Mouse (Mus musculus): ENCODE data around the gene Slx1b. TPM values are rescaled to one million over a fixed set of nuclear protein-coding genes. Genes with fewer than 3 reads are reported as not detected.
"Not testable (repeated sequence)": the region's sequence is repeated elsewhere in the genome, so short reads cannot be mapped to it uniquely, and the experiment has no call there.

The Slx1b gene
- polyA plus RNA-seq (2014; fragmentation: Nextera tagmentation; extraction: Ambion mirVana): 6.1 and 6.7 TPM in 2 replicates

GRCm38 (mm10) chr7:126695631-126696207, at the start of gene Slx1b:
Gene Slx1b, minus strand, starts transcription at chr7:126695784.
- ATAC-seq (replicated peaks; ENCODE audit: insufficient number of reproducible peaks, low FRiP score, low TSS enrichment): peak; percentile 90
- H3K4me1 ChIP-seq (ENCODE audit: control insufficient read depth, insufficient read depth, low read length): peaks cover 16% of the 10 kb centered on the region
- H3K27me3 ChIP-seq (ENCODE audit: control insufficient read depth, insufficient read depth, low read length): no peaks in the 10 kb centered on the region
- peak within 1 kb of the TSS; percentile 90 for H3K4me3 ChIP-seq (ENCODE audit: low read depth, low read length)
- H3K4me2 ChIP-seq: peak within 1 kb of the TSS; percentile 98
- H3K9ac ChIP-seq (ENCODE audit: low read depth, low read length): peak within 1 kb of the TSS; percentile 95
- H3K27ac ChIP-seq (ENCODE audit: low read depth, low read length): peak within 1 kb of the TSS; percentile 94
- H3K9me3 ChIP-seq (replicated peaks; ENCODE audit: control insufficient read depth, low read length): no peaks in the 10 kb centered on the region
- under 1% methylated on average over 40 of the region's 40 CpGs for WGBS (ENCODE audit: insufficient replicate concordance)
- H3K36me3 ChIP-seq (ENCODE audit: control insufficient read depth, insufficient read depth, low read length): peaks cover 2% of the 10 kb centered on the region; the same call in 1 of the 2 replicates

- no peak overlapping the region for H3K9ac ChIP-seq (ENCODE audit: low read depth, low read length)
- no peak overlapping the region for H3K4me2 ChIP-seq
- no peaks in the 10 kb centered on the region for H3K4me1 ChIP-seq (ENCODE audit: control insufficient read depth, insufficient read depth, low read length)
- no peak overlapping the region for H3K4me3 ChIP-seq (ENCODE audit: low read depth, low read length)
- no peak for ATAC-seq (replicated peaks; ENCODE audit: insufficient number of reproducible peaks, low FRiP score, low TSS enrichment)
- 89% methylated on average over 13 of the region's 13 CpGs for WGBS (ENCODE audit: insufficient replicate concordance)
- H3K27me3 ChIP-seq (ENCODE audit: control insufficient read depth, insufficient read depth, low read length): no peaks in the 10 kb centered on the region
- H3K36me3 ChIP-seq (ENCODE audit: control insufficient read depth, insufficient read depth, low read length): no peaks in the 10 kb centered on the region
- H3K27ac ChIP-seq (ENCODE audit: low read depth, low read length): no peak overlapping the region
- no peaks in the 10 kb centered on the region for H3K9me3 ChIP-seq (replicated peaks; ENCODE audit: control insufficient read depth, low read length)
Measured at GRCm38 (mm10) chr7:126741964-126742482, 46.4 kb upstream of the Slx1b start.

- no peak for ATAC-seq (replicated peaks; ENCODE audit: insufficient number of reproducible peaks, low FRiP score, low TSS enrichment)
- Histone ChIP-seq H3K9me3 (replicated peaks; ENCODE audit: control insufficient read depth, low read length) (no peaks in the 10 kb centered on the region), H3K27ac (ENCODE audit: low read depth, low read length) (no peak overlapping the region), H3K4me2 (no peak overlapping the region), H3K36me3 (ENCODE audit: control insufficient read depth, insufficient read depth, low read length) (no peaks in the 10 kb centered on the region), H3K9ac (ENCODE audit: low read depth, low read length) (no peak overlapping the region), H3K4me3 (ENCODE audit: low read depth, low read length) (no peak overlapping the region), H3K27me3 (ENCODE audit: control insufficient read depth, insufficient read depth, low read length) (no peaks in the 10 kb centered on the region), H3K4me1 (ENCODE audit: control insufficient read depth, insufficient read depth, low read length) (no peaks in the 10 kb centered on the region)
- WGBS (ENCODE audit: insufficient replicate concordance): 78% methylated on average over 5 of the region's 5 CpGs
Measured at GRCm38 (mm10) chr7:126741452-126741851, 45.9 kb upstream of the Slx1b start.

GRCm38 (mm10) chr7:126740977-126741376, 45.4 kb upstream of the Slx1b start:
- ATAC-seq (replicated peaks; ENCODE audit: insufficient number of reproducible peaks, low FRiP score, low TSS enrichment): no peak
- no peaks in the 10 kb centered on the region for H3K36me3 ChIP-seq (ENCODE audit: control insufficient read depth, insufficient read depth, low read length)
- no peak overlapping the region for H3K4me3 ChIP-seq (ENCODE audit: low read depth, low read length)
- H3K9me3 ChIP-seq (replicated peaks; ENCODE audit: control insufficient read depth, low read length): no peaks in the 10 kb centered on the region
- no peak overlapping the region for H3K27ac ChIP-seq (ENCODE audit: low read depth, low read length)
- WGBS (ENCODE audit: insufficient replicate concordance): 77% methylated on average over 5 of the region's 5 CpGs
- H3K27me3 ChIP-seq (ENCODE audit: control insufficient read depth, insufficient read depth, low read length): no peaks in the 10 kb centered on the region
- H3K4me1 ChIP-seq (ENCODE audit: control insufficient read depth, insufficient read depth, low read length): no peaks in the 10 kb centered on the region
- H3K4me2 ChIP-seq: no peak overlapping the region
- no peak overlapping the region for H3K9ac ChIP-seq (ENCODE audit: low read depth, low read length)

- WGBS (ENCODE audit: insufficient replicate concordance): 79% methylated on average over 13 of the region's 13 CpGs
- H3K4me1 ChIP-seq (ENCODE audit: control insufficient read depth, insufficient read depth, low read length): no peaks in the 10 kb centered on the region
- H3K9me3 ChIP-seq (replicated peaks; ENCODE audit: control insufficient read depth, low read length): no peaks in the 10 kb centered on the region
- H3K36me3 ChIP-seq (ENCODE audit: control insufficient read depth, insufficient read depth, low read length): no peaks in the 10 kb centered on the region
- H3K27me3 ChIP-seq (ENCODE audit: control insufficient read depth, insufficient read depth, low read length): no peaks in the 10 kb centered on the region
- ATAC-seq (replicated peaks; ENCODE audit: insufficient number of reproducible peaks, low FRiP score, low TSS enrichment): no peak
- no peak overlapping the region for H3K9ac ChIP-seq (ENCODE audit: low read depth, low read length)
- H3K4me2 ChIP-seq: no peak overlapping the region
- no peak overlapping the region for H3K4me3 ChIP-seq (ENCODE audit: low read depth, low read length)
- no peak overlapping the region for H3K27ac ChIP-seq (ENCODE audit: low read depth, low read length)
Measured at GRCm38 (mm10) chr7:126740132-126740735, 44.6 kb upstream of the Slx1b start.

- Histone ChIP-seq H3K4me2 (no peak overlapping the region), H3K36me3 (ENCODE audit: control insufficient read depth, insufficient read depth, low read length) (no peaks in the 10 kb centered on the region), H3K4me3 (ENCODE audit: low read depth, low read length) (no peak overlapping the region), H3K4me1 (ENCODE audit: control insufficient read depth, insufficient read depth, low read length) (no peaks in the 10 kb centered on the region), H3K9me3 (replicated peaks; ENCODE audit: control insufficient read depth, low read length) (no peaks in the 10 kb centered on the region), H3K27me3 (ENCODE audit: control insufficient read depth, insufficient read depth, low read length) (no peaks in the 10 kb centered on the region), H3K9ac (ENCODE audit: low read depth, low read length) (no peak overlapping the region), H3K27ac (ENCODE audit: low read depth, low read length) (no peak overlapping the region)
- ATAC-seq (replicated peaks; ENCODE audit: insufficient number of reproducible peaks, low FRiP score, low TSS enrichment): 0 out of 2 replicates have a peak, but pooled peaks have one; percentile 39
- WGBS (ENCODE audit: insufficient replicate concordance): 78% methylated on average over 17 of the region's 17 CpGs
Measured at GRCm38 (mm10) chr7:126739551-126739950, 44.0 kb upstream of the Slx1b start.

GRCm38 (mm10) chr7:126736122-126736521, 40.5 kb upstream of the Slx1b start:
- Histone ChIP-seq H3K36me3 (ENCODE audit: control insufficient read depth, insufficient read depth, low read length) (no peaks in the 10 kb centered on the region), H3K4me2 (no peak overlapping the region), H3K9ac (ENCODE audit: low read depth, low read length) (no peak overlapping the region), H3K4me3 (ENCODE audit: low read depth, low read length) (no peak overlapping the region), H3K27ac (ENCODE audit: low read depth, low read length) (no peak overlapping the region), H3K9me3 (replicated peaks; ENCODE audit: control insufficient read depth, low read length) (no peaks in the 10 kb centered on the region), H3K27me3 (ENCODE audit: control insufficient read depth, insufficient read depth, low read length) (no peaks in the 10 kb centered on the region), H3K4me1 (ENCODE audit: control insufficient read depth, insufficient read depth, low read length) (no peaks in the 10 kb centered on the region)
- 71% methylated on average over 8 of the region's 8 CpGs for WGBS (ENCODE audit: insufficient replicate concordance)
- ATAC-seq (replicated peaks; ENCODE audit: insufficient number of reproducible peaks, low FRiP score, low TSS enrichment): no peak

GRCm38 (mm10) chr7:126730256-126730789, 34.7 kb upstream of the Slx1b start:
- not testable (repeated sequence) for ATAC-seq (replicated peaks; ENCODE audit: insufficient number of reproducible peaks, low FRiP score, low TSS enrichment); H3K36me3 ChIP-seq (ENCODE audit: control insufficient read depth, insufficient read depth, low read length); H3K4me1 ChIP-seq (ENCODE audit: control insufficient read depth, insufficient read depth, low read length); H3K27me3 ChIP-seq (ENCODE audit: control insufficient read depth, insufficient read depth, low read length); H3K4me3 ChIP-seq (ENCODE audit: low read depth, low read length); H3K4me2 ChIP-seq; H3K27ac ChIP-seq (ENCODE audit: low read depth, low read length); H3K9me3 ChIP-seq (replicated peaks; ENCODE audit: control insufficient read depth, low read length); H3K9ac ChIP-seq (ENCODE audit: low read depth, low read length)
- WGBS (ENCODE audit: insufficient replicate concordance): 75% methylated on average over 4 of the region's 4 CpGs
